Mouse (Mus musculus): ENCODE measurements around the gene Ssr4. TPM values are rescaled to one million over a fixed set of nuclear protein-coding genes. Genes with fewer than 3 reads are reported as not detected.
"Not testable (repeated sequence)": the region's sequence is repeated elsewhere in the genome, so short reads cannot be mapped to it uniquely, and the experiment has no call there.

Gene Ssr4
- polyA plus RNA-seq (2016; fragmentation: Nextera tagmentation; extraction: Ambion mirVana): 121 and 128 TPM in 2 replicates

- ATAC-seq (ENCODE audit: low FRiP score, low read depth): peak; percentile 98
- H3K9ac ChIP-seq: peak within 1 kb of the TSS; percentile 65
- H3K27ac ChIP-seq: peak within 1 kb of the TSS; percentile 59; the same call in 1 of the 2 replicates
- H3K4me1 ChIP-seq: peaks cover 9% of the 10 kb centered on the region; the same call in 1 of the 2 replicates
- H3K9me3 ChIP-seq: no peaks in the 10 kb centered on the region
- H3K4me2 ChIP-seq (replicated peaks): peak within 1 kb of the TSS; percentile 64
- no peaks in the 10 kb centered on the region; the same call in 1 of the 2 replicates for H3K36me3 ChIP-seq
- H3K4me3 ChIP-seq: peak within 1 kb of the TSS; percentile 50
- 21% methylated on average over 52 of the region's 52 CpGs for WGBS
- no peaks in the 10 kb centered on the region for H3K27me3 ChIP-seq (replicated peaks)
These were observed at the start of gene Ssr4, which contains the start of gene Idh3g for GRCm38 (mm10) chrX:73786364-73787224. Ssr4 (plus strand) TSS chrX:73787028. Idh3g (minus strand) TSS chrX:73786897.

GRCm38 (mm10) chrX:73738155-73738554 is 48.7 kb upstream of the Ssr4 start:
- 46% methylated on average over 1 of the region's 1 CpGs for WGBS

GRCm38 (mm10) chrX:73739151-73739550 is 47.7 kb upstream of the Ssr4 start:
- H3K36me3 ChIP-seq: no peaks in the 10 kb centered on the region
- no peaks in the 10 kb centered on the region for H3K4me1 ChIP-seq
- 64% methylated on average over 5 of the region's 5 CpGs for WGBS
- no peak overlapping the region for H3K4me2 ChIP-seq (replicated peaks)
- no peak for ATAC-seq (ENCODE audit: low FRiP score, low read depth)
- no peak overlapping the region for H3K27ac ChIP-seq
- no peak overlapping the region for H3K4me3 ChIP-seq
- H3K27me3 ChIP-seq (replicated peaks): no peaks in the 10 kb centered on the region
- no peak overlapping the region for H3K9ac ChIP-seq
- no peaks in the 10 kb centered on the region for H3K9me3 ChIP-seq

More at GRCm38 (mm10) chrX:73738155-73738554, 48.7 kb upstream of the Ssr4 start:
- H3K4me2 ChIP-seq (replicated peaks): no peak overlapping the region
- H3K4me3 ChIP-seq: no peak overlapping the region
- H3K27me3 ChIP-seq (replicated peaks): no peaks in the 10 kb centered on the region
- no peak overlapping the region for H3K27ac ChIP-seq
- no peaks in the 10 kb centered on the region for H3K9me3 ChIP-seq
- H3K36me3 ChIP-seq: no peaks in the 10 kb centered on the region
- no peak for ATAC-seq (ENCODE audit: low FRiP score, low read depth)
- no peak overlapping the region for H3K9ac ChIP-seq
- H3K4me1 ChIP-seq: no peaks in the 10 kb centered on the region

- not testable (repeated sequence) for H3K9ac ChIP-seq; H3K27me3 ChIP-seq (replicated peaks); H3K27ac ChIP-seq; H3K4me2 ChIP-seq (replicated peaks); ATAC-seq (ENCODE audit: low FRiP score, low read depth); H3K4me3 ChIP-seq; H3K9me3 ChIP-seq; H3K36me3 ChIP-seq; H3K4me1 ChIP-seq
- 89% methylated on average over 7 of the region's 7 CpGs for WGBS
These were observed 47.0 kb upstream of the Ssr4 start for GRCm38 (mm10) chrX:73739841-73740240.

GRCm38 (mm10) chrX:73744774-73745481 is 41.9 kb upstream of the Ssr4 start:
- Histone ChIP-seq H3K36me3 (no peaks in the 10 kb centered on the region), H3K4me2 (replicated peaks) (no peak overlapping the region), H3K27ac (no peak overlapping the region), H3K4me3 (no peak overlapping the region), H3K4me1 (no peaks in the 10 kb centered on the region), H3K9me3 (no peaks in the 10 kb centered on the region), H3K9ac (no peak overlapping the region), H3K27me3 (replicated peaks) (no peaks in the 10 kb centered on the region)
- no peak for ATAC-seq (ENCODE audit: low FRiP score, low read depth)
- WGBS: 75% methylated on average over 1 of the region's 1 CpGs

GRCm38 (mm10) chrX:73748977-73749376 is 37.9 kb upstream of the Ssr4 start:
- Histone ChIP-seq H3K4me2 (replicated peaks) (no peak overlapping the region), H3K9ac (no peak overlapping the region), H3K27me3 (replicated peaks) (no peaks in the 10 kb centered on the region), H3K36me3 (no peaks in the 10 kb centered on the region), H3K4me3 (no peak overlapping the region), H3K9me3 (no peaks in the 10 kb centered on the region), H3K4me1 (no peaks in the 10 kb centered on the region), H3K27ac (no peak overlapping the region)
- ATAC-seq (ENCODE audit: low FRiP score, low read depth): no peak
- 93% methylated on average over 1 of the region's 1 CpGs for WGBS

GRCm38 (mm10) chrX:73756334-73757140 is 30.3 kb upstream of the Ssr4 start, which contains the start of gene Plxnb3:
Plxnb3 (plus strand) TSS chrX:73757090.
- H3K9me3 ChIP-seq: no peaks in the 10 kb centered on the region
- H3K4me1 ChIP-seq: no peaks in the 10 kb centered on the region
- no peak for ATAC-seq (ENCODE audit: low FRiP score, low read depth)
- 73% methylated on average over 4 of the region's 5 CpGs for WGBS
- H3K36me3 ChIP-seq: no peaks in the 10 kb centered on the region
- H3K9ac ChIP-seq: no peak within 1 kb of the TSS
- no peak within 1 kb of the TSS for H3K27ac ChIP-seq
- no peaks in the 10 kb centered on the region for H3K27me3 ChIP-seq (replicated peaks)
- no peak within 1 kb of the TSS for H3K4me2 ChIP-seq (replicated peaks)
- H3K4me3 ChIP-seq: no peak within 1 kb of the TSS

GRCm38 (mm10) chrX:73758611-73759290 is 28.1 kb upstream of the Ssr4 start:
- no peak for ATAC-seq (ENCODE audit: low FRiP score, low read depth)
- Histone ChIP-seq H3K27ac (no peak overlapping the region), H3K27me3 (replicated peaks) (no peaks in the 10 kb centered on the region), H3K9ac (no peak overlapping the region), H3K4me2 (replicated peaks) (no peak overlapping the region), H3K4me3 (no peak overlapping the region), H3K36me3 (no peaks in the 10 kb centered on the region), H3K9me3 (no peaks in the 10 kb centered on the region), H3K4me1 (no peaks in the 10 kb centered on the region)
- WGBS: 82% methylated on average over 13 of the region's 13 CpGs

GRCm38 (mm10) chrX:73765311-73765710 is 21.5 kb upstream of the Ssr4 start:
- ATAC-seq (ENCODE audit: low FRiP score, low read depth): no peak
- no peak overlapping the region for H3K9ac ChIP-seq
- H3K4me1 ChIP-seq: no peaks in the 10 kb centered on the region
- H3K36me3 ChIP-seq: no peaks in the 10 kb centered on the region
- no peak overlapping the region for H3K4me3 ChIP-seq
- H3K27ac ChIP-seq: no peak overlapping the region
- no peak overlapping the region for H3K4me2 ChIP-seq (replicated peaks)
- no peaks in the 10 kb centered on the region for H3K27me3 ChIP-seq (replicated peaks)
- H3K9me3 ChIP-seq: no peaks in the 10 kb centered on the region
- WGBS: 67% methylated on average over 1 of the region's 1 CpGs

- H3K27me3 ChIP-seq (replicated peaks): no peaks in the 10 kb centered on the region
- no peak overlapping the region for H3K4me3 ChIP-seq
- 52% methylated on average over 9 of the region's 9 CpGs for WGBS
These were observed 19.6 kb upstream of the Ssr4 start for GRCm38 (mm10) chrX:73767267-73767666.

GRCm38 (mm10) chrX:73774168-73774760 is 12.6 kb upstream of the Ssr4 start, which contains the start of gene Srpk3:
Srpk3 (plus strand) TSS chrX:73774405.
- Histone ChIP-seq H3K9ac (no peak within 1 kb of the TSS), H3K36me3 (peaks cover 17% of the 10 kb centered on the region), H3K9me3 (no peaks in the 10 kb centered on the region), H3K27ac (no peak within 1 kb of the TSS), H3K27me3 (replicated peaks) (no peaks in the 10 kb centered on the region), H3K4me1 (0 out of 2 replicates have a peak, but pooled peaks cover 8% of the 10 kb centered on the region), H3K4me2 (replicated peaks) (no peak within 1 kb of the TSS), H3K4me3 (no peak within 1 kb of the TSS)
- peak; percentile 38; the same call in 1 of the 2 replicates for ATAC-seq (ENCODE audit: low FRiP score, low read depth)
- WGBS: 61% methylated on average over 9 of the region's 9 CpGs

More at GRCm38 (mm10) chrX:73767267-73767666, 19.6 kb upstream of the Ssr4 start:
- Histone ChIP-seq H3K4me2 (replicated peaks) (no peak overlapping the region), H3K4me1 (no peaks in the 10 kb centered on the region), H3K9me3 (no peaks in the 10 kb centered on the region), H3K36me3 (no peaks in the 10 kb centered on the region), H3K27ac (no peak overlapping the region), H3K9ac (no peak overlapping the region)
- no peak for ATAC-seq (ENCODE audit: low FRiP score, low read depth)

Measured in neural tube, embryonic 12.5 days (tissue).